Mouse (Mus musculus) MEL (cell line): ENCODE results near the gene Plekhg4.
A peak's percentile ranks its signal among the peaks of the same experiment; 100 is the strongest.

Source experiments
- CTCF ChIP-seq, 3 experiments: IDR thresholded peaks in 2 of 3; conservative IDR thresholded peaks in 1 of 3; 2 replicates each; pipeline ENCODE4 v1.5.1; 2011 to 2012; ENCODE audit warnings: low read length in 3 of 3, low read depth in 2 of 3, mild to moderate bottlenecking in 2 of 3, improper control_type of control experiment in 1 of 3, inconsistent platforms in 1 of 3, mixed read lengths in 1 of 3, moderate library complexity in 1 of 3; ENCODE audit not compliant: control insufficient read depth in 1 of 3, insufficient read depth in 1 of 3, poor library complexity in 1 of 3, severe bottlenecking in 1 of 3
- KAT2A ChIP-seq: conservative IDR thresholded peaks from 2 replicates; pipeline ENCODE4 v1.6.1; 2012; ENCODE audit warnings: low read depth, low read length, improper control_type of control experiment, inconsistent platforms
- POLR2AphosphoS2 ChIP-seq: IDR thresholded peaks from 2 replicates; pipeline ENCODE4 v1.6.1; 2011; ENCODE audit warnings: low read length, improper control_type of control experiment
- SMC3 ChIP-seq: IDR thresholded peaks from 2 replicates; pipeline ENCODE4 v1.6.1; 2011; ENCODE audit warnings: low read depth, low read length, improper control_type of control experiment
- USF1 ChIP-seq: IDR thresholded peaks from 2 replicates; pipeline ENCODE4 v1.6.1; 2014; ENCODE audit warnings: low read depth, mild to moderate bottlenecking, inconsistent platforms, low read length, improper control_type of control experiment, moderate library complexity

DNA sequence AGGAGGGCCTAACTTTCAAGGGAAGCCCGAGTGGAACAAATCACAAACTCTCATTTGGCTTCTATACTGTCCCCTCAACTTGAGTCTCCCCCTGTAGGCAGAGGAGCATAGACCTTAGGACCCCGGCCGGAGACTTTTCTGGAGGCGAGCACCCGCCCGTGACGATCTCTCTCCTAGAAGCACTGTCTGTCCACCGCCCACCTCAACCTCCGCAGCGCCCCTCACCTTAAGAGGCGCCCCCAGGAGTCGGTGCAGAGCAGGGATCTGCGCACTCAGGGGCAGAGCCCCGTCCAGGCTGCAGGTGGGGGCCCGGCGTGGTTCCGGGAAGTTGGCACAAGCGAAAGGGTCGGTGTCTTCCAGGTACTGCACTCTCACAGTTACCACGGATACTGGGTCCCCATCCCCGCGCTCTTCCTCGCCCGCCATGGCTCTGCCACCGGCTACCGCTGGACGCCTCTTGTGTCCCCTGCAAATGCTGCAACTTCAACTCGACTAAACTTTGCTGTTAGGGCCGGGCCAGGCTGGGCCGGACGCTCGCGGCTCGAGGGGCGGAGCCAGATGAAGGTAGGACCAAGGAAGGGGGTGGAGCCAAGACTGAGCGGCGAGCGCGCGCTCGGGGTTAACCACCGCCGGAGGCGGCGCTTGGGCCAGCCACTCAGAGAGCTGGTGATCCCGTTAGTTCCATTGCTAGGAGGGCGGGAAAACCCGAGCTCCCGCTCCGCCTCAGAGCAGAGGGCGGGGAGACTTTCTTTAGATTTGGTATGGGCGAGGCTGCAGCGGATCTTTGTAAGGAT, 25.4 kb upstream of the Plekhg4 start, which contains the start of gene Fhod1:
- TF ChIP-seq USF1 (no peak), SMC3 (no peak), CTCF (IDR thresholded peaks at IDR 0.05 in 2 of 3, conservative IDR thresholded peaks at IDR 0.05 in 1 of 3; ENCODE audit: control insufficient read depth in 1 of 3, insufficient read depth in 1 of 3, low read depth in 2 of 3, low read length in 3 of 3, poor library complexity in 1 of 3, severe bottlenecking in 1 of 3) (peak in 1 of 3 experiments; percentile 19; a peak in 1 of 6 replicates), POLR2AphosphoS2 (no peak; the same call in 1 of the 2 replicates), KAT2A (no peak)
